Mouse (Mus musculus): Measurements from ENCODE around the gene Trhr2.

GRCm38 (mm10) chr8:122316402-122316801 lies 44.1 kb downstream of the Trhr2 start:
- TF ChIP-seq CTCF (IDR thresholded peaks at IDR 0.05; ENCODE audit: low read depth, low read length) (no peak), POLR2A (IDR thresholded peaks at IDR 0.05; ENCODE audit: borderline replicate concordance, low read depth, low read length) (no peak)

Measured in bone marrow macrophage, adult 2 months (primary cell).